Mouse (Mus musculus) ES-Bruce4 (cell line): Measurements from ENCODE around the gene Kcnab3. TPM values are rescaled to one million over a fixed set of nuclear protein-coding genes. Genes with fewer than 3 reads are reported as not detected.

Experiments
- H3K27ac ChIP-seq: 2 replicates; pipeline ENCODE4 v1.5.1; 2012; ENCODE audit warnings: low read length, inconsistent platforms; ENCODE audit not compliant: insufficient read depth
- H3K27me3 ChIP-seq: 2 replicates; pipeline ENCODE4 v1.6.1; 2012; ENCODE audit warnings: mild to moderate bottlenecking, low read length, inconsistent platforms; ENCODE audit not compliant: control insufficient read depth, poor library complexity, insufficient read depth, severe bottlenecking
- H3K36me3 ChIP-seq: 2 replicates; pipeline ENCODE4 v1.6.1; 2012; ENCODE audit warnings: inconsistent platforms, mild to moderate bottlenecking, low read length, moderate library complexity; ENCODE audit not compliant: control insufficient read depth, poor library complexity, insufficient read depth, severe bottlenecking
- H3K4me1 ChIP-seq: one replicate; pipeline ENCODE4 v1.8.1; 2011; ENCODE audit warnings: low read length; ENCODE audit not compliant: control insufficient read depth, insufficient read depth
- H3K4me3 ChIP-seq: 2 replicates; pipeline ENCODE4 v1.5.1; 2011; ENCODE audit warnings: low read depth, mild to moderate bottlenecking, low read length
- H3K9ac ChIP-seq: 2 replicates; pipeline ENCODE4 v1.6.1; 2012; ENCODE audit warnings: low read depth, mild to moderate bottlenecking, inconsistent platforms; ENCODE audit not compliant: poor library complexity, severe bottlenecking
- H3K9me3 ChIP-seq: replicated peaks from 2 replicates; pipeline ENCODE4 v1.6.1; 2012; ENCODE audit warnings: mild to moderate bottlenecking, low read length, inconsistent platforms; ENCODE audit not compliant: control insufficient read depth, poor library complexity, insufficient read depth, severe bottlenecking
- CTCF ChIP-seq: IDR thresholded peaks from one replicate; pipeline ENCODE4 v1.8.1; 2011; ENCODE audit warnings: low read depth, low read length
- EP300 ChIP-seq: IDR thresholded peaks from 2 replicates; pipeline ENCODE4 v1.6.1; 2011; ENCODE audit warnings: low read depth, low read length; ENCODE audit not compliant: insufficient read depth
- POLR2A ChIP-seq: IDR thresholded peaks from one replicate; pipeline ENCODE4 v1.8.1; 2011; ENCODE audit warnings: low read length; ENCODE audit not compliant: insufficient read depth
- polyA plus RNA-seq: library from polyadenylated mRNA; stranded (reverse); fragments of >200 nt; gene quantifications from 2 replicates; pipeline ENCODE4 v1.2.4, GENCODE M21; 2011; ENCODE audit warnings: low read depth; ENCODE audit not compliant: missing spikeins, insufficient read depth, insufficient read length

The Kcnab3 gene
- polyA plus RNA-seq, 1 experiment, result 2.5 TPM

DNA sequence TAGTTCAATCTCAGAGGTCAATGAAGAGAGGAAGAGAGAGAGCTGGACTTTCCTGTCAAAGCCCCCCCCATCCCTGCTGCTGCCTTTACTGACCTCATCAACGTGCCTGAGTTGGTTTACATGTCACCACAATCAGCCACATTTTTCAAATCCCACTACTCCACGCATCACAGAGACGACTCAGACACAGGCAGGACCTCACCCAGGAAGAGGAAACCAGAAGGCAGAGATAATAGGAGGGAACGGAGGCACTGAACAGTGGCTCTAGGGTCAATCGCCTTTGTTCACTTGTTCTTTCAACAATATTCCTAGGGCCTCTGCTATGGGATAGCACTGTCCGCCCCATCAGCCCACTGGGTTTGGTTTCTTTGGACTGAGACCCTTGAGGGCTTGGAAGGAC is 1.6 kb downstream of the Kcnab3 start:
- TF ChIP-seq EP300 (no peak), CTCF (no peak)
- no peaks in the 10 kb centered on the region for H3K4me1 ChIP-seq

DNA sequence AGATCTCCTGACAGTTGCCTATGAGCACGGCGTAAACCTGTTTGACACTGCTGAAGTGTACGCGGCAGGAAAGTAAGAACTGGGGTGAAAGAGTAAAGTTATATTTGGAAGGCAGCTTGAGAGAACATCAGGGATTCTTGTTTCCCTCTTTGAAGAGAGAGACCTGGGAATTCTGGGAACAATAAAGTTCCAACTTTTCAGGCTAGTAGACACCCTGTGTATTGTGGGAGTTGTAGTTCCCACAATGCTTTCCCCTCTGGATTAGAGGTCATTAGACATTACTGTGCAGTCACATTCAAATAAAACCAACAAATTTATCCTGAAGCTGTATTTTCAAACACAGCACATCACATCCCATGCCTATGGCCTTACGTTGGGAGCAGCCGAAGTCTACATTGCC is 2.5 kb downstream of the Kcnab3 start:
- no peaks in the 10 kb centered on the region for H3K36me3 ChIP-seq
- TF ChIP-seq POLR2A (no peak), CTCF (no peak), EP300 (no peak)
- no peak overlapping the region for H3K9ac ChIP-seq
- H3K4me1 ChIP-seq, result no peaks in the 10 kb centered on the region
- no peak overlapping the region for H3K27ac ChIP-seq
- H3K27me3 ChIP-seq, result peaks cover 9% of the 10 kb centered on the region
- H3K4me3 ChIP-seq, result no peak overlapping the region
- H3K9me3 ChIP-seq, result no peaks in the 10 kb centered on the region

More for the DNA sequence above, 1.6 kb downstream of the Kcnab3 start:
- Histone ChIP-seq H3K9ac (no peak overlapping the region), H3K27ac (no peak overlapping the region), H3K4me3 (no peak overlapping the region), H3K36me3 (no peaks in the 10 kb centered on the region), H3K27me3 (peaks cover 9% of the 10 kb centered on the region), H3K9me3 (no peaks in the 10 kb centered on the region)

DNA sequence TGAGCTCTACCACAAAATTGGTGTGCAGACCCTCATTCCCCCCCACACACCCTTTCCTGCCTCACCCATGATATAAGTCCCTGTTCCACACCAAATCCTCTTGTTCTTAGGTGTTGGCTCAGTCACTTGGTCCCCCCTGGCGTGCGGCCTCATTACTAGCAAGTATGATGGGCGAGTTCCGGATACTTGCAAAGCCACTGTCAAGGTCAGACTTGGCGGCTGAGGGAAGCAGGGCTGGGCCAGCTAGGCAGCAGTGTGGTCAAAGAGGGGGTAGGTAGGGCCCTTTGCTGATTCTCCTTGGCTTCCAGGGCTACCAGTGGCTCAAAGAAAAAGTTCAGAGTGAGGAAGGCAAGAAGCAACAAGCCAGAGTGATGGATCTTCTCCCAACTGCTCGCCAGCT is 5.1 kb downstream of the Kcnab3 start:
- H3K36me3 ChIP-seq, result no peaks in the 10 kb centered on the region
- no peaks in the 10 kb centered on the region for H3K4me1 ChIP-seq
- no peaks in the 10 kb centered on the region for H3K9me3 ChIP-seq
- H3K4me3 ChIP-seq, result no peak overlapping the region
- TF ChIP-seq EP300 (no peak), POLR2A (no peak), CTCF (no peak)
- H3K27ac ChIP-seq, result no peak overlapping the region
- H3K9ac ChIP-seq, result no peak overlapping the region
- H3K27me3 ChIP-seq, result peaks cover 9% of the 10 kb centered on the region

DNA sequence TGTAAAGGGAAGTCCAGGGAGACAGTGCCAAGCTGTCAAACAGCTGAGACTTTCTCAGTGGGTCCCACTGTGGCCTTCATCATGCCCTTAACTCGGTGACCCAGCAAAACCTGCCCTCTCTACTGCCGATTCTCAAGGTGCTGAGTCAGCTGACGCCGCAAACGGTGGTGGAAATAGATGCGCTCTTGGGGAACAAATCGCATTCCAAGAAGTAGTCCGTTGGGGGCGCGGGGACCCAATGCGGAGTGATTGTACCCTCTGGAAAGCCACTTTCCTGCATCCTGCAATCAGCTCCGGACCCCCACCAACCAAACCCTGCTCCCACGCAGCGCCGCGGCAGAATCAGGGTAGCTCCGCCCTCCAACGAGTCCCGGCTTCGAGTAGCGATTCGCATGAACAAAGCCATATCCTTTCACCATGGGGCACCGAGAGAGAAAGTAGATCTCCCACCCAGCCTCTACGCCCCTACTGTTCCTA is 5.9 kb downstream of the Kcnab3 start:
- Histone ChIP-seq H3K36me3 (no peaks in the 10 kb centered on the region), H3K27me3 (peaks cover 5% of the 10 kb centered on the region; the same call in 1 of the 2 replicates), H3K27ac (no peak overlapping the region), H3K9me3 (no peaks in the 10 kb centered on the region), H3K4me1 (no peaks in the 10 kb centered on the region), H3K9ac (peak overlapping the region; percentile 10; the same call in 1 of the 2 replicates), H3K4me3 (peak overlapping the region; percentile 51)
- TF ChIP-seq EP300 (no peak), CTCF (no peak), POLR2A (no peak)

DNA sequence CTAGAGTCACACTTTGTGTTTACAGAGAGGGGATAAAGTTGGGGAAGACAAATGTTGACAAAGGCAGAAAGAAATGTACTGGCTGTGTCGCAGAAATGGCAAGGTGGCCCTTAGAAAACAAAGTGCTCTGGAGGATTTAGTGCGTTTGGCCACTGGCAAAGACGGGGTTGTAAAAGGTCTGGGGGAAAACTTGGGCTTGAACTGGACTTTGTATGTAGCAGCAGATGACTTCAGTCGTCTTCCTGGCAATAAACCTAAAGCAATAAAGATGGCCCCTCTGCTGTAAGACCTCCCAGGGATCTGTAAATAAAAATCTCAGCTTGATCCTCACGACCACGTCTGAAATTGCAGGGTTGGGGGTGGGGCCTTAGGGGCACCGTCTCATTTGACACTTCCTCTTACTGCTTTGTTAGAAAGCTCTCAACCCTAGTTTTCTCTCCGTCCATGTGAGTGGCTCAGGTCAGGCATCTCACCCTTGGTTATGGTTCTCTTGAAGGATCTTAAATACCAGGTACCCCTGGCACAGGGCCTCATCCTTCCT is 6.7 kb downstream of the Kcnab3 start:
- TF ChIP-seq CTCF (no peak), EP300 (no peak), POLR2A (no peak)
- Histone ChIP-seq H3K36me3 (no peaks in the 10 kb centered on the region), H3K9ac (no peak overlapping the region), H3K4me1 (no peaks in the 10 kb centered on the region), H3K27ac (no peak overlapping the region), H3K4me3 (no peak overlapping the region), H3K27me3 (peaks cover 1% of the 10 kb centered on the region), H3K9me3 (no peaks in the 10 kb centered on the region)

DNA sequence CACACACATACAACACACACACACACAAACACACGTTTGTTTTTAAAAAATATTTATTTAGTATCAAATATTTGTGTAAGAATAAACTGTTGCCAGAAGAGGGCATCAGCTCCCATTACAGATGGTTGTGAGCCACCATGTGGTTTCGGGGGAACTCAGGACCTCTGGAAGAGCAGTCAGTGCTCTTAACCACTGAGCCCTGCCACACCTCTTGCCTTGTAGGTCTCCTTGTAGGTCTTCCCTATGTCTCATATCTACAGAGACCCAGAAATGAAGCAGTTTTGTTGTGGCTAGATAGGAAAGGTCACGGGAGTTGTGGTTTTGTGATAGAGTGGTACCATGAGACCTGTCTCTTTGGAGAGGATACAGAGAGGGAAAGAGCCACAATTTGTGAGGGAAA is 7.9 kb downstream of the Kcnab3 start:
- Histone ChIP-seq H3K27ac (no peak overlapping the region), H3K9ac (no peak overlapping the region), H3K9me3 (no peaks in the 10 kb centered on the region), H3K36me3 (no peaks in the 10 kb centered on the region), H3K4me3 (no peak overlapping the region), H3K4me1 (no peaks in the 10 kb centered on the region), H3K27me3 (peaks cover 2% of the 10 kb centered on the region; the same call in 1 of the 2 replicates)
- no peak for TF ChIP-seq CTCF
- TF ChIP-seq POLR2A, result no peak
- TF ChIP-seq EP300, result no peak
